Mouse (Mus musculus) intestine, embryonic 14.5 days (tissue): Measurements from ENCODE around the gene Pnp2. TPM values are rescaled to one million over a fixed set of nuclear protein-coding genes. Genes with fewer than 3 reads are reported as not detected.

Source experiments
- ATAC-seq: fragments of 200-750 bp; cut with Nextera tagmentation; replicated peaks from 2 replicates; pipeline ENCODE4 v1.8.0; 2017; ENCODE audit warnings: low read depth, moderate number of reproducible peaks, moderate TSS enrichment, moderate library complexity; ENCODE audit not compliant: low FRiP score, low TSS enrichment
- DNase-seq: peaks from one replicate; pipeline ENCODE4 v3.0.0-alpha.2; 2018; ENCODE audit warnings: low spot score
- H3K27ac ChIP-seq: fragments of 300-500 bp; sonication (generic); 2 replicates; pipeline ENCODE4 v1.5.1; 2014; ENCODE audit warnings: low read depth, mild to moderate bottlenecking, control low read depth
- H3K27me3 ChIP-seq: fragments of 300-500 bp; sonication (generic); replicated peaks from 2 replicates; pipeline ENCODE4 v1.6.1; 2014; ENCODE audit warnings: low read length, control low read depth; ENCODE audit not compliant: control insufficient read depth, insufficient read depth
- H3K36me3 ChIP-seq: fragments of 300-500 bp; sonication (generic); 2 replicates; pipeline ENCODE4 v1.6.1; 2014; ENCODE audit warnings: low read length, control low read depth; ENCODE audit not compliant: control insufficient read depth, insufficient read depth
- H3K4me1 ChIP-seq: fragments of 300-500 bp; sonication (generic); replicated peaks from 2 replicates; pipeline ENCODE4 v1.6.1; 2014; ENCODE audit warnings: low read length, control low read depth, mixed read lengths; ENCODE audit not compliant: control insufficient read depth, insufficient read depth
- H3K4me2 ChIP-seq: fragments of 300-500 bp; sonication (generic); 2 replicates; pipeline ENCODE4 v1.6.1; 2014; ENCODE audit warnings: low read length
- H3K4me3 ChIP-seq: fragments of 300-500 bp; sonication (generic); 2 replicates; pipeline ENCODE4 v1.5.1; 2014; ENCODE audit warnings: low read depth, low read length, control low read depth, mixed read lengths
- H3K9ac ChIP-seq: fragments of 300-500 bp; sonication (generic); 2 replicates; pipeline ENCODE4 v1.6.1; 2014; ENCODE audit warnings: mild to moderate bottlenecking, low read length
- H3K9me3 ChIP-seq: fragments of 300-500 bp; sonication (generic); 2 replicates; pipeline ENCODE4 v1.6.1; 2016; ENCODE audit warnings: low read length, control low read depth; ENCODE audit not compliant: control insufficient read depth
- WGBS: fragments of 180-500 bp; shearing (Covaris S2); extraction: QIAGEN DNeasy Blood & Tissue Kit; methylation state at CpG from one replicate; pipeline ENCODE4 v1.1.7; 2014; 5-methylcytosine and 5-hydroxymethylcytosine counted together
- polyA plus RNA-seq: library from polyadenylated mRNA; unstranded; fragments of >200 nt; fragmentation: Nextera tagmentation; extraction: Ambion mirVana; gene quantifications from 2 replicates; pipeline ENCODE4 v1.2.1, GENCODE M21; 2014

The Pnp2 gene
- polyA plus RNA-seq, 1 experiment from 2014 or later = 1.1 TPM

- Histone ChIP-seq H3K27ac (peak overlapping the region; percentile 88), H3K4me1 (peaks cover 6% of the 10 kb centered on the region; the same call in 1 of the 2 replicates), H3K4me3 (no peak overlapping the region), H3K9ac (no peak overlapping the region), H3K9me3 (no peaks in the 10 kb centered on the region), H3K36me3 (no peaks in the 10 kb centered on the region), H3K27me3 (no peaks in the 10 kb centered on the region), H3K4me2 (peak overlapping the region; percentile 1; the same call in 1 of the 2 replicates)
- ATAC-seq (no peak), DNase-seq (no peak)
- 80% methylated on average over 4 of the region's 4 CpGs for WGBS
These were observed 53.0 kb downstream of the Pnp2 start for GRCm38 (mm10) chr14:51008781-51009180.

- Histone ChIP-seq H3K4me2 (no peak overlapping the region), H3K4me3 (no peak overlapping the region), H3K36me3 (no peaks in the 10 kb centered on the region), H3K27ac (peak overlapping the region; percentile 88; the same call in 1 of the 2 replicates), H3K9me3 (no peaks in the 10 kb centered on the region), H3K4me1 (peaks cover 6% of the 10 kb centered on the region; the same call in 1 of the 2 replicates), H3K9ac (no peak overlapping the region), H3K27me3 (no peaks in the 10 kb centered on the region)
- ATAC-seq (no peak), DNase-seq (no peak)
- 78% methylated on average over 6 of the region's 6 CpGs for WGBS
These were observed 53.8 kb downstream of the Pnp2 start for GRCm38 (mm10) chr14:51009572-51009971.

Other genes with a start within 250 kb of the Pnp2 start
- not detected in 2 replicates for gene Olfr748, start 248.6 kb upstream of the Pnp2 start, polyA plus RNA-seq
- not detected in 2 replicates for gene Olfr749, start 210.9 kb upstream of the Pnp2 start, polyA plus RNA-seq
- 67.0 and 80.7 TPM in 2 replicates for gene Ttc5, start 170.5 kb upstream of the Pnp2 start, polyA plus RNA-seq
- not detected in 2 replicates for gene Ccnb1ip1, start 148.3 kb upstream of the Pnp2 start, polyA plus RNA-seq
- 69.6 and 70.8 TPM in 2 replicates for gene Parp2, start 148.2 kb upstream of the Pnp2 start, polyA plus RNA-seq
- gene Tep1, start 85.4 kb upstream of the Pnp2 start, polyA plus RNA-seq = 10.5 and 10.9 TPM in 2 replicates
- 0.11 and 0.16 TPM in 2 replicates for gene Klhl33, start 58.5 kb upstream of the Pnp2 start, polyA plus RNA-seq
- gene Osgep, start 31.1 kb upstream of the Pnp2 start, polyA plus RNA-seq = 140 and 169 TPM in 2 replicates
- 291 and 302 TPM in 2 replicates for gene Apex1, start 31.0 kb upstream of the Pnp2 start, polyA plus RNA-seq
- gene Pip4p1, start 25.1 kb upstream of the Pnp2 start, polyA plus RNA-seq = 55.8 and 56.9 TPM in 2 replicates
- gene Pnp, start 24.9 kb upstream of the Pnp2 start, polyA plus RNA-seq = 75.2 TPM in 2 replicates
- gene Gm49342, start 11.5 kb upstream of the Pnp2 start, polyA plus RNA-seq = not detected in 2 replicates
- 0.15 and 0.27 TPM in 2 replicates for gene Rnase10, start 51.8 kb downstream of the Pnp2 start, polyA plus RNA-seq
- gene Rnase9, start 85.9 kb downstream of the Pnp2 start, polyA plus RNA-seq = not detected in 2 replicates
- not detected in 2 replicates for gene Rnase11, start 94.2 kb downstream of the Pnp2 start, polyA plus RNA-seq
- gene Rnase12, start 101.7 kb downstream of the Pnp2 start, polyA plus RNA-seq = 0.47 and 0.97 TPM in 2 replicates
- not detected in 2 replicates for gene Olfr750, start 118.4 kb downstream of the Pnp2 start, polyA plus RNA-seq
- 142 and 151 TPM in 2 replicates for gene Rnase4, start 135.1 kb downstream of the Pnp2 start, polyA plus RNA-seq
- 34.0 and 38.6 TPM in 2 replicates for gene Ang, start 135.2 kb downstream of the Pnp2 start, polyA plus RNA-seq
- gene Eddm3b, start 158.4 kb downstream of the Pnp2 start, polyA plus RNA-seq = 0.12 TPM in 1 of 2 replicates, not detected in the other
- gene Rnase6, start 167.9 kb downstream of the Pnp2 start, polyA plus RNA-seq = 0.91 and 2.1 TPM in 2 replicates
- gene Rnase1, start 190.8 kb downstream of the Pnp2 start, polyA plus RNA-seq = 1.9 and 4.0 TPM in 2 replicates
- gene Rnase2b, start 206.3 kb downstream of the Pnp2 start, polyA plus RNA-seq = not detected in 2 replicates
- not detected in 2 replicates for gene Ang2, start 243.2 kb downstream of the Pnp2 start, polyA plus RNA-seq
- gene Ear14, start 247.4 kb downstream of the Pnp2 start, polyA plus RNA-seq = not detected in 2 replicates